Mouse (Mus musculus): ENCODE measurements around the gene Camta1. TPM values are rescaled to one million over a fixed set of nuclear protein-coding genes. Genes with fewer than 3 reads are reported as not detected.

Camta1 gene
- polyA plus RNA-seq, 1 experiment from 2014 or later, result 137 TPM

DNA sequence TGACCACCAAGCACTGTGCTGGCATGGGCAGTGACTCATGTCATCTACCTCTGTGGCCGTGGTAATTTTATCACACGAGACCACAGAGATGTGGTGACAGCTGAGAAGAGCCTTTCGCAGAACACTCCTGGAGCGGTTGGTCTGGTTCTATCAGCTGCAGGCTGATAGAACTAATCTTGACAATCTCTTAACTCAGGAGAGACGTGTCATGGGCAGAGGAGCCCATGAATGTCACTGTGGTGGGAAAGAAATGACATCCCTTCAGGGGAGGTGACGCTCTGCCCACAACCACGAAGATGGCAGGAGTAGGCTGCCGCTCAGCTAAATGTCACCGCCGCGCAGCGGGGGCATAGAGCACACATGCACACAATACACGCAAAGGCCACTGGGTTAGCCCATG is 937.4 kb downstream of the Camta1 start:
- Histone ChIP-seq H3K27me3 (ENCODE audit: control insufficient read depth, insufficient read depth, low read length) (no peaks in the 10 kb centered on the region), H3K9ac (ENCODE audit: low read depth, low read length) (no peak overlapping the region)
- no peak; the same call in 1 of the 2 replicates for ATAC-seq (replicated peaks; ENCODE audit: insufficient number of reproducible peaks, low FRiP score, low TSS enrichment)

DNA sequence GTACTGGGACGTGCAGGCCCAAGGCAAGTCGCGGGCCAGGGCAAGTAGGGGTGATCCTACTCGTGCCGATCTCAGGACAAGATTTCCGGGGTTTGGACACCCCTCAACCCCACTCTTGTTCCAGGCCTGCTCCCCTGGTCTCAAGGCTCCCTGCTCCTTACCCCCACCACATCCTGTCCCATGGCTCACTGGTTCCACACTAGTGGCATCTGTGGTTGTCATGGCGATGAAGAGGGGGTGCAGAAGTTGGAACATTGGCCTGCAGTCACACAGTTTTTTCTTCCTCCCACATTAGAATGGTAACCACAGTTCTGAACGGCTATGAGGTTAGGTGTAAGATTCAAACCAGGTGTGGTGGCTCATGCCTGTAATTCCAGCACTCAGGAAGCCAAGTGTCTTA is 940.5 kb downstream of the Camta1 start:
- no peak overlapping the region for H3K4me2 ChIP-seq
- H3K27me3 ChIP-seq (ENCODE audit: control insufficient read depth, insufficient read depth, low read length), result no peaks in the 10 kb centered on the region
- no peak overlapping the region for H3K4me3 ChIP-seq (ENCODE audit: low read depth, low read length)
- WGBS (ENCODE audit: insufficient replicate concordance), result 85% methylated on average over 8 of the region's 8 CpGs
- H3K4me1 ChIP-seq (ENCODE audit: control insufficient read depth, insufficient read depth, low read length), result no peaks in the 10 kb centered on the region
- H3K9ac ChIP-seq (ENCODE audit: low read depth, low read length), result no peak overlapping the region
- no peaks in the 10 kb centered on the region; the same call in 1 of the 2 replicates for H3K9me3 ChIP-seq (replicated peaks; ENCODE audit: control insufficient read depth, low read length)
- H3K27ac ChIP-seq (ENCODE audit: low read depth, low read length), result no peak overlapping the region
- no peaks in the 10 kb centered on the region for H3K36me3 ChIP-seq (ENCODE audit: control insufficient read depth, insufficient read depth, low read length)
- 0 out of 2 replicates have a peak, but pooled peaks have one; percentile 15 for ATAC-seq (replicated peaks; ENCODE audit: insufficient number of reproducible peaks, low FRiP score, low TSS enrichment)

More for the DNA sequence above, 937.4 kb downstream of the Camta1 start:
- Histone ChIP-seq H3K27ac (ENCODE audit: low read depth, low read length) (no peak overlapping the region), H3K36me3 (ENCODE audit: control insufficient read depth, insufficient read depth, low read length) (no peaks in the 10 kb centered on the region), H3K9me3 (replicated peaks; ENCODE audit: control insufficient read depth, low read length) (no peaks in the 10 kb centered on the region; the same call in 1 of the 2 replicates), H3K4me2 (no peak overlapping the region), H3K4me1 (ENCODE audit: control insufficient read depth, insufficient read depth, low read length) (no peaks in the 10 kb centered on the region), H3K4me3 (ENCODE audit: low read depth, low read length) (no peak overlapping the region)
- WGBS (ENCODE audit: insufficient replicate concordance), result 58% methylated on average over 13 of the region's 13 CpGs

DNA sequence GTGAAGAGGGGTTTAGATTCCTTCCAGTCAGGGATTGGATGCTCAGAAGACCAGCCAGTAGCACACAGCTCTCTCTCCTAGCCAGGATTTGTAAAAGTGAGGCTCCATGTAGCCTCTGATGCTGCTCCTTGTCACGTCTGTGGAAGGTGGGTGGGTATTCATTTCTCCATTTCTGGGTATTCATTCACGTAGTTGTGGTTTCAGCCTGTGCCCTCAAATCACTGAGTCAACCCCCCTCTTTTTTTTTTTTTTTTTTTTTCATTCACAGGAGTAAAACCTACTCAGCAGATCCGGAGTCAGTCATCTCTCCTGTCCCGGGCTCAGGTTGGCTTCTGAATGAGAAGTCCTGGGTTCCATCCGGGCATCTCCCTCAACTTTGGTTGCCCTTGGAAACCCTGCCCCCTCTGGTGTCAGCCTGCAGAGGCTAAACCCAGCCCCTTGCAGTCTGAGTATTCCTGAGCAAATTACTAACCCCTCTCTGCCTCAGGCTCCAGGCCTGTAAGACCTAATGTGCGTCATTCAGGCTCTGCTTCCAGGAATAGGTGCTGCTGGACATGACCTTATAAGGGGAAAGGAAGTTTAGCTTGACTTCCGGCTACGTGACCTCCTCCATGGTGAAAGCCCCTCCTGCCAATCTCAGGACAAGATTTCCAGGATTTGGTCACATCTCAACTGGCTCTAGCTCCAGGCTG is 944.2 kb downstream of the Camta1 start:
- Histone ChIP-seq H3K27me3 (ENCODE audit: control insufficient read depth, insufficient read depth, low read length) (no peaks in the 10 kb centered on the region), H3K36me3 (ENCODE audit: control insufficient read depth, insufficient read depth, low read length) (no peaks in the 10 kb centered on the region), H3K9me3 (replicated peaks; ENCODE audit: control insufficient read depth, low read length) (no peaks in the 10 kb centered on the region), H3K9ac (ENCODE audit: low read depth, low read length) (no peak overlapping the region), H3K4me1 (ENCODE audit: control insufficient read depth, insufficient read depth, low read length) (peaks cover 8% of the 10 kb centered on the region), H3K27ac (ENCODE audit: low read depth, low read length) (no peak overlapping the region), H3K4me2 (no peak overlapping the region), H3K4me3 (ENCODE audit: low read depth, low read length) (no peak overlapping the region)
- 61% methylated on average over 8 of the region's 8 CpGs for WGBS (ENCODE audit: insufficient replicate concordance)
- no peak for ATAC-seq (replicated peaks; ENCODE audit: insufficient number of reproducible peaks, low FRiP score, low TSS enrichment)

DNA sequence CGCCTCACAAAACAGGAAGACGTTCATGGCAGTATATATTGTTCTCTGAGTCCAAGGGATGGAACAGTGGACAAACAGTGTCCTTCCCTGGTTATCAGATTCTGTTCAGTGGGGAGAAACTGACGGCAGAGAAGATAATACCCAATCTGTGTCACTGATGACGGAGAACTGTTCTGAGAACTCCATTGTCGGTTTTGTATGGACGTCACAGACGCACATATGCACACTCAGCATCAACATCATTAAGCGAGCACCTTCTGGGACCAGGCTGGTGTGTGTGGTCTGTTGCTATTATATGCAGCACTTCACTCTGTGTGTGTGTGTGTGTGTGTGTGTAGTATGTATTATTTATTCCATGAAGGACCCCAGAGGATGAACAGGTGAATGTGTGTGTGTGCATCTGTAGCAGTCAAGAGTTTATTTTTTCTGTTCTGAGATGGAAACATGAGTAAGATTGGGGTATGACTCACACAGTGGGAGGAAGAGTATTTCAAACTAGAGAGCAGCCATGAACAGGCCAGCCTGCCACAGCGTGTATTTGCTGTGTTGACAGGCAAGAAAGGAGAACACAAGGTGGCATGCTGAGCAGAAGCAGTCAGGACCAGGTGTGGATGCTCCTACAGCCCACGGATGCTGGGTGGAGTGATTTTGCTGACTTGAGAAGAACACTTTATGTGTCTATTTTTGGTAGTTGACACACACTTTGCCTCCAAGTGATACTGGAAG is 946.3 kb downstream of the Camta1 start:
- Histone ChIP-seq H3K4me3 (ENCODE audit: low read depth, low read length) (peak overlapping the region; percentile 71), H3K4me2 (peak overlapping the region; percentile 69), H3K27me3 (ENCODE audit: control insufficient read depth, insufficient read depth, low read length) (no peaks in the 10 kb centered on the region), H3K9ac (ENCODE audit: low read depth, low read length) (peak overlapping the region; percentile 83), H3K27ac (ENCODE audit: low read depth, low read length) (peak overlapping the region; percentile 82; the same call in 1 of the 2 replicates), H3K9me3 (replicated peaks; ENCODE audit: control insufficient read depth, low read length) (no peaks in the 10 kb centered on the region), H3K36me3 (ENCODE audit: control insufficient read depth, insufficient read depth, low read length) (no peaks in the 10 kb centered on the region), H3K4me1 (ENCODE audit: control insufficient read depth, insufficient read depth, low read length) (peaks cover 8% of the 10 kb centered on the region)
- 54% methylated on average over 10 of the region's 10 CpGs for WGBS (ENCODE audit: insufficient replicate concordance)
- ATAC-seq (replicated peaks; ENCODE audit: insufficient number of reproducible peaks, low FRiP score, low TSS enrichment), result no peak

DNA sequence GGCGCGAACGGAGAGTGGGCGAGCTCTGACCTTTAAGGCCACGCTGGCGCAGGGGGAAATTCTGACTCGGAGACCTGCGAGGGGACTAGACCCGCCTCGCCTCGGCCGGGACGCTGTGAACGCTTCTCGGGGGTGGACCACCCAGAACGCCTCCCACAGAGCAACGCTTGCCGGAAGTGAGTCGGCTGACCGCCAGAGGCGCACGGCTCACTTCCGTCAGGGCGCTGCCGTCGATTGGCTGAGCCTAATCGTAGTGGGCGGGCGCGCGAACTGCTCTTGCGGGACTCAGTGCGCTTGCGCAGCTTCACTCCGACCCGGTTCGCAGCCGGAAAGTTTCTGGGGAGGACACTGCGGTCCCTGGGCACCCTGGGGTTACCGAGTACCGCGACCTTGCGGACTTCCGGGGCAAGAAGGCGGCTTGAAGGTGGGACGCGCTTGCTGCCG is 947.4 kb downstream of the Camta1 start, which contains the start of the genes Park7 and Tnfrsf9:
Gene Park7 (minus strand): TSS at position 148 of the 444 bp plus-strand sequence.
Gene Tnfrsf9 (plus strand): TSS at position 273 of the 444 bp plus-strand sequence.
- Histone ChIP-seq H3K9me3 (replicated peaks; ENCODE audit: control insufficient read depth, low read length) (no peaks in the 10 kb centered on the region), H3K4me1 (ENCODE audit: control insufficient read depth, insufficient read depth, low read length) (peaks cover 8% of the 10 kb centered on the region)
- WGBS (ENCODE audit: insufficient replicate concordance), result under 1% methylated on average over 48 of the region's 48 CpGs

DNA sequence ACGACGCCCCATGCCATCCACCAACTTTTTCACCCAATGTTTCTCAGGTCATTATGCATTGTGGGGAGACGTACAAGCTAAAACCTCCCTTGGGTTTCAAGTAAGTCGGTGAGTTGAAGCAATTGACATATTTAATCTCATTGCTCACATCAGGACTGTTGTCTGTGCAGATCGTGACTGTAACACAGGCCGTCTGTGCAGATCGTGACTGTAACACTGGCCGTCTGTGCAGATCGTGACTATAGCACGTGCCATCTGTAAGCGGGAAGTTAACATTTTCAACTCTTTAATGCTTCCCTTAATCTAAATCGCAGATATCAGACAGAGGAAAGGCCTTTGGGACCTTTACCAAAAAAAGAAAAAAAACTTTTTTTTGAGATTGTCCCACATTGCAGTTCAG is 947.9 kb downstream of the Camta1 start:
- WGBS (ENCODE audit: insufficient replicate concordance), result 20% methylated on average over 12 of the region's 12 CpGs
- peaks cover 8% of the 10 kb centered on the region for H3K4me1 ChIP-seq (ENCODE audit: control insufficient read depth, insufficient read depth, low read length)
- peak overlapping the region; percentile 71 for H3K4me3 ChIP-seq (ENCODE audit: low read depth, low read length)
- H3K9me3 ChIP-seq (replicated peaks; ENCODE audit: control insufficient read depth, low read length), result no peaks in the 10 kb centered on the region
- ATAC-seq (replicated peaks; ENCODE audit: insufficient number of reproducible peaks, low FRiP score, low TSS enrichment), result no peak
- H3K36me3 ChIP-seq (ENCODE audit: control insufficient read depth, insufficient read depth, low read length), result no peaks in the 10 kb centered on the region
- H3K4me2 ChIP-seq, result peak overlapping the region; percentile 69
- H3K27ac ChIP-seq (ENCODE audit: low read depth, low read length), result peak overlapping the region; percentile 82
- no peaks in the 10 kb centered on the region for H3K27me3 ChIP-seq (ENCODE audit: control insufficient read depth, insufficient read depth, low read length)
- H3K9ac ChIP-seq (ENCODE audit: low read depth, low read length), result peak overlapping the region; percentile 83

More for the DNA sequence above, 947.4 kb downstream of the Camta1 start, which contains the start of the genes Park7 and Tnfrsf9:
- Histone ChIP-seq H3K27me3 (ENCODE audit: control insufficient read depth, insufficient read depth, low read length) (no peaks in the 10 kb centered on the region), H3K36me3 (ENCODE audit: control insufficient read depth, insufficient read depth, low read length) (no peaks in the 10 kb centered on the region), H3K4me2 (peak within 1 kb of the TSS; percentile 69), H3K9ac (ENCODE audit: low read depth, low read length) (peak within 1 kb of the TSS; percentile 83), H3K27ac (ENCODE audit: low read depth, low read length) (peak within 1 kb of the TSS; percentile 82), H3K4me3 (ENCODE audit: low read depth, low read length) (peak within 1 kb of the TSS; percentile 71)
- ATAC-seq (replicated peaks; ENCODE audit: insufficient number of reproducible peaks, low FRiP score, low TSS enrichment), result peak; percentile 89

DNA sequence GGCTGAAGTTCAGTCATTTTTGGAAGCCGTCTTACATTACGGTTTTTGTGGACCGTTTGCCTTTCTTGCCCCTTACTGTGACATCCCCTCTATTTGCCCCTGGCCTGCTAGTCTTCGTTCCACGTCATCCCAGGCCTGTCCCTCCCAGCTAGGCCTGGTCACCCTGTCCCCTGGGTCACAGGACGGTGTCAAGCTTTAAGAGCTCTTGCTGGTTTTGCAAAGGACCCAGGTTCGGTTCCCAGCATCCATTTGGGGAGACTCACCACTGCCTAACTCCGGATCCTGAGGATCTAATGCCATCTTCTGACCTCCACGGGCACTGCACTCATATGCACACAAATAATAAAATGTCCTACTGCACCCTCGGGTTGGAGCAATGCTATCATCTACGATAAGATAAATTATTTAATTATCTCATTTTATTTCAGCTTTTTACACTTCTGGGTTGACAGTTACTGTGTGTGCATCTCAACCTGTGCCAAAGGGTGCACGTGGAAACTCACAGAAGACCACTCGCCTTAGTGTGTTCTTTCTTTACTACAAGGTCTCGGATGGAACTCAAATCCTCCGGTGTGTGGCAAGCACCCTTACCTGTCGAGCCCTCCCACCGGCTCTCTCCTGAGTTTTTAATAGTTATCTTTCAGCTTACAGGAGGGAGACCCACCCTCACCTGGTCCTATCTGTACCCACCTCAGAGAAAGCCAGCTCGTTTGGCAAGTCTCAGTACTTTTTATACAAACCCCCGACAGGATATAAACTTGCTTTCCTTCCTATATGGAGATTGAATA is 951.3 kb downstream of the Camta1 start:
- H3K4me2 ChIP-seq, result peak overlapping the region; percentile 68
- peak overlapping the region; percentile 64 for H3K9ac ChIP-seq (ENCODE audit: low read depth, low read length)
- H3K27ac ChIP-seq (ENCODE audit: low read depth, low read length), result 0 out of 2 replicates have a peak overlapping the region, but pooled peaks have one; percentile 18
- WGBS (ENCODE audit: insufficient replicate concordance), result 83% methylated on average over 19 of the region's 19 CpGs
- peaks cover 6% of the 10 kb centered on the region for H3K4me1 ChIP-seq (ENCODE audit: control insufficient read depth, insufficient read depth, low read length)
- no peak for ATAC-seq (replicated peaks; ENCODE audit: insufficient number of reproducible peaks, low FRiP score, low TSS enrichment)
- H3K4me3 ChIP-seq (ENCODE audit: low read depth, low read length), result peak overlapping the region; percentile 79
- H3K27me3 ChIP-seq (ENCODE audit: control insufficient read depth, insufficient read depth, low read length), result no peaks in the 10 kb centered on the region
- no peaks in the 10 kb centered on the region for H3K9me3 ChIP-seq (replicated peaks; ENCODE audit: control insufficient read depth, low read length)
- no peaks in the 10 kb centered on the region for H3K36me3 ChIP-seq (ENCODE audit: control insufficient read depth, insufficient read depth, low read length)
